Mouse (Mus musculus): Measurements from ENCODE around the gene Ivl.

DNA sequence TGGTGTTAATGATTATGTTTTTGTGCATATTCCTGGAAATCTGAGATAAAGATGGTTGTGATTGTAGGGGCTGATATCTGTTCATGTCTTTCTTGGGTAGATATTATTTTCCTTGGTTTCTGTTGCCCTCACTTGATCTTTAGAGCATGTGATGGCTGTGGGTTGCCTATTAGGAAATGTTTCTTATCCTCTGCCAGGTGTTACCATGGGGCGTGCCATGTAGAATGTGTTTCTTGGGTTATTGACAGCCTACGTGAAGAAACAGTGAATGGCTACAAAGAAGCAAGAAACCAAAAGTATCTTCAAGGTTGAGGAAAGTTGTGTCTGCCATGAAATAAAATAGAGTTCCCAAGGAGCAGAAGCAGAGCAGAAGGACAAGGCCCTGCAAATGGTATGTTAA lies 24.9 kb upstream of the Ivl start:
- TF ChIP-seq CTCF (IDR thresholded peaks at IDR 0.05; ENCODE audit: borderline replicate concordance, control insufficient read depth, extremely low read depth, insufficient read depth, low read length, poor library complexity) (no peak), POLR2A (IDR thresholded peaks at IDR 0.05; ENCODE audit: control insufficient read depth, extremely low read depth, insufficient read depth, low read length, poor library complexity) (no peak)
